Mouse (Mus musculus): ENCODE measurements around the gene Snrpd2. TPM values are rescaled to one million over a fixed set of nuclear protein-coding genes. Genes with fewer than 3 reads are reported as not detected.

Gene Snrpd2
- polyA plus RNA-seq, 1 experiment from 2014 or later, result 143 TPM

DNA sequence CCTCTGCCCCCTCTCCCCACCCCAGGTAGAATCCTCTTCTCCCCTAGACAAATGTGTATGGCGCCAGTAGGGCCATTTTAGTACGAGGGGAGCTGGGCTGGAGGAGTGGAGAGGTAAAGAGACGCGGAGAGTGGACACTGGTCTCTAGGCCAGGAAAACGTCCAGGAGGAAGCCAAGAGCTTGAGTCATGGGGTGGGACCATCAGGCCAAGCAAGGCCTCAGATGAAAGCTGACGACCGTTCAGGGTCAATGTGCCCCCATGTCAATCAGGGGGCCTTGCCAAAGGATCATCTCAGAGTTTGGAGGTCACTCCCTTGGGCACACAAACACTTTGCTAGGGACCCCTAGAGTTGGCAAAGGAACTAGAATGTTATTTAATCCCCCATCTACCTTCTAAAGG lies 27.7 kb downstream of the Snrpd2 start:
- no peak overlapping the region for H3K27ac ChIP-seq (ENCODE audit: low read depth, low read length)
- no peak overlapping the region for H3K9ac ChIP-seq (ENCODE audit: low read depth, low read length)
- no peaks in the 10 kb centered on the region for H3K36me3 ChIP-seq (ENCODE audit: control insufficient read depth, insufficient read depth, low read length)
- H3K4me2 ChIP-seq (replicated peaks; ENCODE audit: low read depth, low read length), result peak overlapping the region; percentile 60
- peaks cover 41% of the 10 kb centered on the region for H3K27me3 ChIP-seq (ENCODE audit: control insufficient read depth, insufficient read depth, low read length)
- ATAC-seq (ENCODE audit: low FRiP score) (no peak), DNase-seq (ENCODE audit: low spot score) (no peak)
- WGBS, result 63% methylated on average over 7 of the region's 7 CpGs
- H3K4me3 ChIP-seq (ENCODE audit: low read depth, low read length), result peak overlapping the region; percentile 37
- peaks cover 5% of the 10 kb centered on the region; the same call in 1 of the 2 replicates for H3K4me1 ChIP-seq (replicated peaks; ENCODE audit: control insufficient read depth, insufficient read depth, low read length)
- no peaks in the 10 kb centered on the region for H3K9me3 ChIP-seq (ENCODE audit: control insufficient read depth, low read length)

DNA sequence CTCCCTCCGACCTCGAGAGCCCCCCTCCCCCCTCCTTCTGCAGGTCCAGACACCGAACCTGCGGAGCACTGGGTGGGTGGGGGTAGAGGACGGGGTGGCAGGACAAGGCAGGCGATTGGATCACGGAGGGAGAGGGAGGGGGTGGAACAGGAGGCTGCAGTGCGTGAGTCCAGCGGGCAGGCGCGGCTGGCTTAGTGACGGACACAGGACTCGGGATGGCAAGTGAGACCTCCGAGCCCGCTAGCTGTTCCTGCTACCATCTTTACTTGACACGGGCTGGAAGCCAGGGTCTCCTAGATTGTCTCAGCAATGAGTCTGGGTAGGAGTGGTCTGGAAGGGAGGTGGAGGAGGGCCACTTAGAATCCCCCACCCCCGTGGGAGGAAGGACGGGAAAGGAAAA lies 28.5 kb downstream of the Snrpd2 start:
- Histone ChIP-seq H3K4me2 (replicated peaks; ENCODE audit: low read depth, low read length) (0 out of 2 replicates have a peak overlapping the region, but pooled peaks have one; percentile 11), H3K27me3 (ENCODE audit: control insufficient read depth, insufficient read depth, low read length) (peaks cover 41% of the 10 kb centered on the region), H3K36me3 (ENCODE audit: control insufficient read depth, insufficient read depth, low read length) (no peaks in the 10 kb centered on the region), H3K4me3 (ENCODE audit: low read depth, low read length) (peak overlapping the region; percentile 12; the same call in 1 of the 2 replicates), H3K9me3 (ENCODE audit: control insufficient read depth, low read length) (no peaks in the 10 kb centered on the region), H3K27ac (ENCODE audit: low read depth, low read length) (no peak overlapping the region), H3K4me1 (replicated peaks; ENCODE audit: control insufficient read depth, insufficient read depth, low read length) (peaks cover 5% of the 10 kb centered on the region; the same call in 1 of the 2 replicates), H3K9ac (ENCODE audit: low read depth, low read length) (no peak overlapping the region)
- 8% methylated on average over 18 of the region's 18 CpGs for WGBS
- ATAC-seq (ENCODE audit: low FRiP score), result no peak
- DNase-seq (ENCODE audit: low spot score), result peak; percentile 28

DNA sequence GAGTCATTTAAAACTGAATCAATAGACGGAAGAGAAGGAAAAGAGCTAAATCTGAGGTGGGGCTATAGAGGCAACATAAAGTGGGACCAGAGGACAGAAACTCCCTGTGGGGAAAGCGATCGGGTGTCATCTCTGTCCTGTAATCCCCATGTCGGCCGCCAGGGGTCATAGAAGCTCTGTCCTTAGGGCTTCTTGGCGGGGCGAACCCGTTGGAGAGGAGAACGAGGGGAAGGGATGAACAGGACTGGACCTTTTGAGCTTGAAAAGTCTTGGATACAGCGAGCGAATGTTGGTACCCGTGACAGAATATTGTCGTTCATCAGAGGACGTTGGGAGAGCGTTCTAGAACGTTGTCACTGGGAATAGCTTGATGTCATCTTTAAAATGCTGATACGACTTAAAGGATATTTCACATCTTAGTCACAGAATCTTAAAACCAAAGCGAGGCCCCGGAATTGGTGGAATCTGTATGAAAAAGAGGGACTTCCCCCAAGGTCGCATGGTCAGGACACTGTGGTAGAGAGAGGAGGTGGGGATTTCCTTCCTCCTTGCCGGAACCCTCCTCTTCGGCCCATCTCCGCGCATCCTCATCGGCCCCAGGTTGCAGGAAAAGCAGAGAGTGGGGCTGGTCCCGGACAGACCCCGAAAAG lies 29.0 kb downstream of the Snrpd2 start:
- Histone ChIP-seq H3K4me2 (replicated peaks; ENCODE audit: low read depth, low read length) (peak overlapping the region; percentile 26), H3K9ac (ENCODE audit: low read depth, low read length) (no peak overlapping the region), H3K27me3 (ENCODE audit: control insufficient read depth, insufficient read depth, low read length) (peaks cover 41% of the 10 kb centered on the region), H3K27ac (ENCODE audit: low read depth, low read length) (no peak overlapping the region), H3K9me3 (ENCODE audit: control insufficient read depth, low read length) (no peaks in the 10 kb centered on the region), H3K36me3 (ENCODE audit: control insufficient read depth, insufficient read depth, low read length) (no peaks in the 10 kb centered on the region), H3K4me3 (ENCODE audit: low read depth, low read length) (peak overlapping the region; percentile 12; the same call in 1 of the 2 replicates), H3K4me1 (replicated peaks; ENCODE audit: control insufficient read depth, insufficient read depth, low read length) (peaks cover 5% of the 10 kb centered on the region; the same call in 1 of the 2 replicates)
- ATAC-seq (ENCODE audit: low FRiP score) (no peak), DNase-seq (ENCODE audit: low spot score) (peak; percentile 83)
- 8% methylated on average over 26 of the region's 27 CpGs for WGBS

DNA sequence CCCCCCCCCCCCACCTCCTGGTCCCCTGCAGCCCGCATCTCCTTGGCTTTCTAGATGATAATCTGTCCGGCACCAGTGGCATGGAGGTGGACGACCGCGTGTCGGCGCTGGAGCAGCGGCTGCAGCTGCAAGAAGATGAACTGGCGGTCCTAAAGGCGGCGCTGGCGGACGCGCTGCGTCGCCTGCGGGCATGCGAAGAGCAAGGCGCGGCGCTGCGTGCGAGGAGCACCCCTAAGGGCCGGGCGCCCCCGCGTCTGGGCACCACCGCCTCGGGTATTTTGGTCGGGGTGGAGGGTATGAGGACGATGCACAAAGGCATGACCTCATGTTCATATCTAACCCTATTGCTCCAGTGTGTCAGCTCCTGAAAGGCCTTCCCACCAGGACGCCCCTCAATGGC lies 29.7 kb downstream of the Snrpd2 start:
- H3K4me1 ChIP-seq (replicated peaks; ENCODE audit: control insufficient read depth, insufficient read depth, low read length), result peaks cover 5% of the 10 kb centered on the region; the same call in 1 of the 2 replicates
- H3K4me3 ChIP-seq (ENCODE audit: low read depth, low read length), result peak overlapping the region; percentile 16
- no peaks in the 10 kb centered on the region for H3K36me3 ChIP-seq (ENCODE audit: control insufficient read depth, insufficient read depth, low read length)
- H3K27ac ChIP-seq (ENCODE audit: low read depth, low read length), result no peak overlapping the region
- H3K4me2 ChIP-seq (replicated peaks; ENCODE audit: low read depth, low read length), result peak overlapping the region; percentile 26
- peak; percentile 80 for DNase-seq (ENCODE audit: low spot score)
- WGBS, result 0% methylated on average over 31 of the region's 32 CpGs
- H3K9me3 ChIP-seq (ENCODE audit: control insufficient read depth, low read length), result no peaks in the 10 kb centered on the region
- no peak overlapping the region for H3K9ac ChIP-seq (ENCODE audit: low read depth, low read length)
- H3K27me3 ChIP-seq (ENCODE audit: control insufficient read depth, insufficient read depth, low read length), result peaks cover 41% of the 10 kb centered on the region
- no peak for ATAC-seq (ENCODE audit: low FRiP score)

DNA sequence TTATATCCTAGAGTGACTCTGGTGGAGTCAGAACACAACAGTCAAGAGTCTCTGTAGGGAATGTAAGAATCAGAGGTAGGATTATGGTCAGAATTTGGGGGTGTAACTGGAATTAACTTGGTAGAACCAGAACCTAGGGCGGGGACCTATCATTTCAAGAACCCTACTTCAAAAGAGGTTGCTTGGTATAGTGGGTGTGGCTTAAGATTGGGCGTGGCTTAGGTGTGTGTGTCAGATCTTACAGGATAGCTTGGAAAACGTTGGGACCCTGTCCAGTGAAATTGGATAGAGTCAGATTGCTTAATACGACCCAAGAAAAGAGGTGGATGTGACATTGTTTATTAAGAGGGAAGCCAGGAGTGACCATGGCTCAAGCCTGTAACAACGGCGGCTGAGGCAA lies 30.4 kb downstream of the Snrpd2 start:
- DNase-seq (ENCODE audit: low spot score), result no peak
- no peak overlapping the region; the same call in 1 of the 2 replicates for H3K4me2 ChIP-seq (replicated peaks; ENCODE audit: low read depth, low read length)
- H3K27ac ChIP-seq (ENCODE audit: low read depth, low read length), result no peak overlapping the region
- H3K36me3 ChIP-seq (ENCODE audit: control insufficient read depth, insufficient read depth, low read length), result no peaks in the 10 kb centered on the region
- peaks cover 5% of the 10 kb centered on the region; the same call in 1 of the 2 replicates for H3K4me1 ChIP-seq (replicated peaks; ENCODE audit: control insufficient read depth, insufficient read depth, low read length)
- WGBS, result 38% methylated on average over 6 of the region's 6 CpGs
- no peak overlapping the region for H3K9ac ChIP-seq (ENCODE audit: low read depth, low read length)
- H3K4me3 ChIP-seq (ENCODE audit: low read depth, low read length), result no peak overlapping the region; the same call in 1 of the 2 replicates
- peaks cover 41% of the 10 kb centered on the region for H3K27me3 ChIP-seq (ENCODE audit: control insufficient read depth, insufficient read depth, low read length)
- no peaks in the 10 kb centered on the region for H3K9me3 ChIP-seq (ENCODE audit: control insufficient read depth, low read length)
- no peak for ATAC-seq (ENCODE audit: low FRiP score)

DNA sequence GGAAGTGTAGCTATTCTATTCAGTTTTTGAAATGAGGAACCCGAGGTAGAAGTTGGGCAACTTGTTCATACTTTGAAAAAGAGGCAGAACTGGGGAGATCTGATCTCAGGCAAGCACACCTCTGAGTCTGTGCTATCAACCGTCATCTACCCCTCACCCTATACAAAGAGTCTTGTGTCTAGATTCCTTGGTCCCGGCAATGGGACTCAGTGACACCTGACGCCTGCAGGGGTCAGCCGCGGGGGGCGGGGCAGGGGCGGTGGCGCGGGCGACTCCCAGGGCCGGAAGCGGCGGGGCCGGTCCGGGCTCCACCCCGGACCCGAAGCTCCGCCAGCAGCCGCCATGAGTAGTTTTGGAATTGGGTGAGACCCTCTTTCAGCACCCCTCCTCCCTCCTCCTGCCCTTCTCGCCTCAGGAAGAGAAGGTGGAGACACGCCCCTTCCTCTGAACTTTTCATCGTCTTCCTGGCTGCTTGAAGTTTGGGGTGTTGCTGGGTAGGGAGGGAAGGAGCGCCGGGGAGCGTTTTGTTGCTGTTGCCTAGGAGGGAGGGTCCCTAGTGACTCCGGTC lies 31.4 kb downstream of the Snrpd2 start:
- H3K4me3 ChIP-seq (ENCODE audit: low read depth, low read length), result peak overlapping the region; percentile 39
- peaks cover 36% of the 10 kb centered on the region for H3K27me3 ChIP-seq (ENCODE audit: control insufficient read depth, insufficient read depth, low read length)
- H3K4me1 ChIP-seq (replicated peaks; ENCODE audit: control insufficient read depth, insufficient read depth, low read length), result peaks cover 5% of the 10 kb centered on the region; the same call in 1 of the 2 replicates
- no peaks in the 10 kb centered on the region for H3K36me3 ChIP-seq (ENCODE audit: control insufficient read depth, insufficient read depth, low read length)
- ATAC-seq (ENCODE audit: low FRiP score), result no peak
- WGBS, result 1% methylated on average over 23 of the region's 27 CpGs
- H3K4me2 ChIP-seq (replicated peaks; ENCODE audit: low read depth, low read length), result peak overlapping the region; percentile 55
- H3K9ac ChIP-seq (ENCODE audit: low read depth, low read length), result peak overlapping the region; percentile 42
- no peak overlapping the region for H3K27ac ChIP-seq (ENCODE audit: low read depth, low read length)
- no peaks in the 10 kb centered on the region for H3K9me3 ChIP-seq (ENCODE audit: control insufficient read depth, low read length)
- peak; percentile 63 for DNase-seq (ENCODE audit: low spot score)

DNA sequence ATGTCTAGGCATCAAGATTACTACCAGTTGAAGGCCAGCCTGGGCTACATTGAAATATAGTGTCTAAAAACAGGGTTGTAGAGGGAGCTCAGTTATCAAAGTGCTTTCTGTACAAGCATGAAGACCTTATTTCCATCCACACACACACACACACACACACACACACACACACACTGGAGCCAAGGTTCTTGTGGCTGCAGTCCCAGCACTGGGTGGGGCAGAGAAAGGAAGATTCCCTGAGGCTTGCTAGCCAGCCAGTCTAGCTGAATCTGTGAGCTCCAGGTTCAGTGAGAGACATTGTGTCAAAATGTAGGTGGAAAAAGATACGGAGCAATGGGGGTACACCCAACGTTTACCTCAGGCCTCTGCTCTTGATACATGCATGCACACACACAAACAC lies 34.7 kb downstream of the Snrpd2 start:
- DNase-seq (ENCODE audit: low spot score) (no peak), ATAC-seq (ENCODE audit: low FRiP score) (no peak)
- Histone ChIP-seq H3K27me3 (ENCODE audit: control insufficient read depth, insufficient read depth, low read length) (peaks cover 9% of the 10 kb centered on the region), H3K4me2 (replicated peaks; ENCODE audit: low read depth, low read length) (no peak overlapping the region), H3K4me3 (ENCODE audit: low read depth, low read length) (no peak overlapping the region), H3K27ac (ENCODE audit: low read depth, low read length) (no peak overlapping the region), H3K4me1 (replicated peaks; ENCODE audit: control insufficient read depth, insufficient read depth, low read length) (0 out of 2 replicates have a peak, but pooled peaks cover 3% of the 10 kb centered on the region), H3K36me3 (ENCODE audit: control insufficient read depth, insufficient read depth, low read length) (no peaks in the 10 kb centered on the region), H3K9ac (ENCODE audit: low read depth, low read length) (no peak overlapping the region), H3K9me3 (ENCODE audit: control insufficient read depth, low read length) (no peaks in the 10 kb centered on the region)
- WGBS, result 87% methylated on average over 2 of the region's 2 CpGs

DNA sequence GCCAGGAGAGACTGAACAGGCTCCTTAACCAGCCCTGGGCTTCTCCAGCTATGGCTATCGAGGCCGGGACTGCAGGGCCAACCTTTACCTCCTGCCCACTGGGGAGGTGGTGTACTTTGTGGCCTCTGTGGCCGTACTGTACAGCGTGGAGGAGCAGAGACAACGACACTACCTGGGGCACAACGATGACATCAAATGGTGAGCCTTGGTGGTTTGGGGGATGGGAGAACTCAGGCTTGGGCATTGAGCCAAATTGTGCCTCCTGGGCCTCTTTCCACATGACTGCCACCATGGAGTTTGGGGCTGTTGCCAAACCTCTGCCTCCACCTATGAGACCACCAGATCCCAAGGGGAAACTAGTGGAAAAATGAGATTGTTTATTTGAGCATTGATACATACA lies 35.2 kb downstream of the Snrpd2 start:
- no peak overlapping the region for H3K27ac ChIP-seq (ENCODE audit: low read depth, low read length)
- DNase-seq (ENCODE audit: low spot score), result no peak
- H3K4me1 ChIP-seq (replicated peaks; ENCODE audit: control insufficient read depth, insufficient read depth, low read length), result no peaks in the 10 kb centered on the region
- ATAC-seq (ENCODE audit: low FRiP score), result no peak
- no peak overlapping the region for H3K4me2 ChIP-seq (replicated peaks; ENCODE audit: low read depth, low read length)
- no peaks in the 10 kb centered on the region for H3K9me3 ChIP-seq (ENCODE audit: control insufficient read depth, low read length)
- no peak overlapping the region for H3K4me3 ChIP-seq (ENCODE audit: low read depth, low read length)
- no peak overlapping the region for H3K9ac ChIP-seq (ENCODE audit: low read depth, low read length)
- H3K27me3 ChIP-seq (ENCODE audit: control insufficient read depth, insufficient read depth, low read length), result peaks cover 5% of the 10 kb centered on the region
- no peaks in the 10 kb centered on the region for H3K36me3 ChIP-seq (ENCODE audit: control insufficient read depth, insufficient read depth, low read length)
- WGBS, result 82% methylated on average over 6 of the region's 6 CpGs

DNA sequence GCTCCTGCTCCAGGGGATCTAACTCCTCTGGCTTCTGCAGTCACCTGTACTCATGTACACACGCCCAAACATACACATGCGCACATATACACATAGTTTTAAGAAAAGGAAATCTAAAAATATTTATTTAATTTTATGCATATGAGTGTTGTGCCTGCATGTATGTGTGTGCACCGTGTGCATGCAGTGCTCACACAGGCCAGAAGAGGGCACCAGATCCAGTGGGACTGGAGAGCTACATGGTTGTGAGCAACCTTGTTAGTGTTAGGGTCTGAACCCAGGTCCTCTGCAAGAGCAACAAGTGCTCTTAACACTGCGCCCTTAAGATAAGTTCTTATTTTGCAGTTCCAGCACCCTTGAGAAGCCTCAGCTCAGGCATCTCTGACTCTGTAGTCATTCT lies 45.2 kb downstream of the Snrpd2 start:
- DNase-seq (ENCODE audit: low spot score) (no peak), ATAC-seq (ENCODE audit: low FRiP score) (no peak)
- no peak overlapping the region for H3K4me3 ChIP-seq (ENCODE audit: low read depth, low read length)
- no peak overlapping the region for H3K27ac ChIP-seq (ENCODE audit: low read depth, low read length)
- WGBS, result 97% methylated on average over 4 of the region's 4 CpGs
- H3K27me3 ChIP-seq (ENCODE audit: control insufficient read depth, insufficient read depth, low read length), result no peaks in the 10 kb centered on the region
- H3K9me3 ChIP-seq (ENCODE audit: control insufficient read depth, low read length), result no peaks in the 10 kb centered on the region
- no peak overlapping the region for H3K9ac ChIP-seq (ENCODE audit: low read depth, low read length)
- no peaks in the 10 kb centered on the region for H3K4me1 ChIP-seq (replicated peaks; ENCODE audit: control insufficient read depth, insufficient read depth, low read length)
- no peak overlapping the region for H3K4me2 ChIP-seq (replicated peaks; ENCODE audit: low read depth, low read length)
- no peaks in the 10 kb centered on the region for H3K36me3 ChIP-seq (ENCODE audit: control insufficient read depth, insufficient read depth, low read length)
